Mouse (Mus musculus) midbrain, embryonic 12.5 days (tissue): ENCODE measurements around the gene Adam4. TPM values are rescaled to one million over a fixed set of nuclear protein-coding genes. Genes with fewer than 3 reads are reported as not detected.
"Not testable (repeated sequence)": the region's sequence is repeated elsewhere in the genome, so short reads cannot be mapped to it uniquely, and the experiment has no call there.

ENCODE experiments used
- ATAC-seq: fragments of 200-750 bp; cut with Nextera tagmentation; 2 replicates; pipeline ENCODE4 v1.8.0; 2017; ENCODE audit warnings: low read depth, moderate TSS enrichment, moderate library complexity; ENCODE audit not compliant: low FRiP score
- H3K27ac ChIP-seq: fragments of 300-500 bp; sonication (generic); replicated peaks from 2 replicates; pipeline ENCODE4 v1.5.1; 2016; ENCODE audit warnings: mild to moderate bottlenecking
- H3K27me3 ChIP-seq: fragments of 300-500 bp; sonication (generic); 2 replicates; pipeline ENCODE4 v1.6.1; 2016; ENCODE audit warnings: mild to moderate bottlenecking
- H3K36me3 ChIP-seq: fragments of 300-500 bp; sonication (generic); 2 replicates; pipeline ENCODE4 v1.6.1; 2016
- H3K4me1 ChIP-seq: fragments of 300-500 bp; sonication (generic); 2 replicates; pipeline ENCODE4 v1.6.1; 2016
- H3K4me2 ChIP-seq: fragments of 300-500 bp; sonication (generic); replicated peaks from 2 replicates; pipeline ENCODE4 v1.6.1; 2016; ENCODE audit warnings: mild to moderate bottlenecking, moderate library complexity
- H3K4me3 ChIP-seq: fragments of 300-500 bp; sonication (generic); 2 replicates; pipeline ENCODE4 v1.5.1; 2016; ENCODE audit warnings: mild to moderate bottlenecking
- H3K9ac ChIP-seq: fragments of 300-500 bp; sonication (generic); replicated peaks from 2 replicates; pipeline ENCODE4 v1.6.1; 2016; ENCODE audit warnings: mild to moderate bottlenecking, moderate library complexity
- H3K9me3 ChIP-seq: fragments of 300-500 bp; sonication (generic); 2 replicates; pipeline ENCODE4 v1.6.1; 2016; ENCODE audit warnings: mild to moderate bottlenecking
- WGBS: fragments of 180-500 bp; shearing (Covaris S2); methylation state at CpG from one replicate; pipeline ENCODE4 v1.1.7; 2016; 5-methylcytosine and 5-hydroxymethylcytosine counted together
- polyA plus RNA-seq: library from polyadenylated mRNA; unstranded; fragments of >200 nt; fragmentation: Nextera tagmentation; extraction: Ambion mirVana; gene quantifications from 2 replicates; pipeline ENCODE4 v1.2.1, GENCODE M21; 2016

The Adam4 gene
- polyA plus RNA-seq, result 0.56 and 0.80 TPM in 2 replicates

DNA sequence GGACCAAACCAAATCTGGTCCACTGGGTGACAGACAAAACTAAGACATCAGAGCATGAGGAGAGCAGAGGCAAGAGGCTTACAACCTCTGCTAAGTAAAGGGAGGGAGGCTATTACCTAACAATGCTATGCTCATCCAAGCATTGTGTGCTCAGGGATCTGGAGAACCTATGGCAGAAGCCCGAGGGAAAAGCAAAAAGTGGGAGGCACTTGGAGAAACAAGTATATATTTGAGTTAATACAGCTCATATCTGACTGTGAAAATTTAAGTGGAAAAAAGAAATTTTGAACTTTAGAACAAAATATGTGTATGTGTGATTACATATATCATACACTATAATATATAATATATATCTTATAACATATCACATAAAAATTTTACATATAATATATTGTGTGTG, at the start of gene Adam4:
Gene Adam4, minus strand, starts transcription at position 101 of the 400 bp plus-strand sequence.
- ATAC-seq, result no peak
- no peaks in the 10 kb centered on the region; the same call in 1 of the 2 replicates for H3K36me3 ChIP-seq
- 96% methylated on average over 1 of the region's 1 CpGs for WGBS

DNA sequence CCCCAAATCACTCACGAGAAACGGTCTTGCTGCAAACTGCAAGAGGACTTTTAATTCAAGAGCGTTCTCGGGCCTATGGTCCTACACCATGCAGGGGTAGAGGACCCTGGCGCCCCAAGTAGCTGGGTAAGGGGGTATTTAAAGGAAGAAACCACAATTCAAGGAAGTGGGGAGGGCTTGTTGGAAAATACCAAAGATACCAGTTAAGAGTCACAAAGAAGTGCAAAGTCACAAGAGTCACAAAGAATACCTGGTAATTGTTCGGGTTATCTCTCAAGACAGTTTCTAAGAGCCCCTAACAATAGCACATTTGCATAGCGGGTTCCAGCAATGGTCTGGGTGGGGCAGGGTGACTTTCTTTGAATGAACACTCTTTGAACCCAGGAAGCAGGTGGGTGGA, 37.3 kb upstream of the Adam4 start:
- not testable (repeated sequence) for H3K27me3 ChIP-seq, H3K27ac ChIP-seq, H3K9ac ChIP-seq, ATAC-seq, H3K4me2 ChIP-seq, H3K36me3 ChIP-seq, H3K4me3 ChIP-seq, H3K4me1 ChIP-seq
- H3K9me3 ChIP-seq, result peaks cover 10% of the 10 kb centered on the region
- WGBS, result 96% methylated on average over 7 of the region's 7 CpGs

More for the DNA sequence above, at the start of gene Adam4:
- H3K27me3 ChIP-seq, result no peaks in the 10 kb centered on the region
- no peaks in the 10 kb centered on the region for H3K4me1 ChIP-seq
- H3K9ac ChIP-seq, result no peak within 1 kb of the TSS
- peaks cover 20% of the 10 kb centered on the region; the same call in 1 of the 2 replicates for H3K9me3 ChIP-seq
- H3K4me2 ChIP-seq, result no peak within 1 kb of the TSS
- no peak within 1 kb of the TSS for H3K27ac ChIP-seq
- no peak within 1 kb of the TSS for H3K4me3 ChIP-seq

DNA sequence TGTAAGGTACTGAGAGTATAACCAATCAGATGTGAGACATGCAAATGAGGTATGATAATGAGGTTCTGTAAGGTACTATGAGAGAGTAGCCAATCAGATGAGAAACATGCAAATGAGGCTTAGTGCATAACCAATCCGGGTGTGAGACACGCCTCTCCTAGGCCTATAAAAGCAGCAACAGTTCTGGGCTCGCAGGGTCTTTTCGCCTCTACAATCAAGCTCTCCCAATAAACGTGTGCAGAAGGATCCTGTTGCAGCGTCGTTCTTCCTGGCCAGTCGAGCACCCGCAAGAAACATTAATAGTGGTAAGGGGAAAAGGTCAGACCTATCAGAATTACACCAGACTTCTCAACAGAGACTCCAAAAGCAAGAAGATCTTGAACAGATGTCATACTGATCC, 17.2 kb upstream of the Adam4 start:
- 95% methylated on average over 9 of the region's 9 CpGs for WGBS
- H3K27me3 ChIP-seq, result not testable (repeated sequence)

DNA sequence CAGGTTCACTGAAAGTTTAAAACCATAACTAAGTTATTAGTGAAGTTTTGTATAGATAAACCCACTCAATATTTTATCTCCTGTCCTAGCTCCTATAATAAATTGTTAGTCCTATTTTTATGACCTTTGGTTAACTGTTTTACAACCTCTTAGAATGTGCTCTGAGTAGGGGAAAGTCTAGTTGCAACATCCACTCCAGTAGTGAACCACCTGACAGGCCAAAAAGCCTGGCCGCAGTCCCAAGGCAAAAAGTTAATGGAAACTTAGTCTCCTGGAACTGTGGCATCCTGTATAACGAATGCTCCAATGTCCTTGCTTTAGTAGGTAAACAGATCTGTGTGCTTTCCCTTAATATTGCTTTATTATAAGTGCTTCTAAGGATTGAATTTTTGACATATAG, 13.0 kb upstream of the Adam4 start:
- H3K27me3 ChIP-seq, H3K4me2 ChIP-seq, H3K4me3 ChIP-seq, H3K27ac ChIP-seq, H3K36me3 ChIP-seq, H3K9ac ChIP-seq, H3K9me3 ChIP-seq, ATAC-seq, H3K4me1 ChIP-seq: not testable (repeated sequence)
- 93% methylated on average over 2 of the region's 2 CpGs for WGBS

More for the DNA sequence above, 17.2 kb upstream of the Adam4 start:
- not testable (repeated sequence) for ATAC-seq, H3K9ac ChIP-seq, H3K27ac ChIP-seq, H3K9me3 ChIP-seq, H3K4me3 ChIP-seq, H3K4me1 ChIP-seq, H3K36me3 ChIP-seq, H3K4me2 ChIP-seq

DNA sequence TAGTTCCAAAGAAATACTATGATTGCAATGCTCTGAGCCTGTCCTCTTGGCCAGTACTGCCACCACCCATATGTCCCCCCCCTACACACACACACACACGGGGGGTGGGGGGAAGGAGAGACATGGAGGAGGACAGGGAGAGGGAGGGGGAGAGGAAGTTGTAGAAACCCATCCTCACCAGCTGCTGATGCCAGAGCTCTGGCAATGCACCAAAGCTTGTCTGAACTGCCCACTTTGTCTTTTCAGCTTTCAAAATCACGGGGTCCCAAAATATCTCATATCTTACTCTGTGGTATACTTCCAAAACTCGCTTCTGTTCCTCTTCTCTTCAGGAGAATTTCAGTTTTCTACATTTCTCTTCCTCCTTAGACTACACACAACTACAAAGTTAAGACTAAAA, 8.5 kb downstream of the Adam4 start:
- no peaks in the 10 kb centered on the region for H3K27me3 ChIP-seq
- no peaks in the 10 kb centered on the region for H3K9me3 ChIP-seq
- no peaks in the 10 kb centered on the region for H3K4me1 ChIP-seq
- ATAC-seq, result no peak
- no peak overlapping the region for H3K4me3 ChIP-seq
- H3K27ac ChIP-seq, result no peak overlapping the region
- no peak overlapping the region for H3K4me2 ChIP-seq
- no peak overlapping the region for H3K9ac ChIP-seq
- WGBS, result 80% methylated on average over 3 of the region's 3 CpGs
- no peaks in the 10 kb centered on the region for H3K36me3 ChIP-seq

DNA sequence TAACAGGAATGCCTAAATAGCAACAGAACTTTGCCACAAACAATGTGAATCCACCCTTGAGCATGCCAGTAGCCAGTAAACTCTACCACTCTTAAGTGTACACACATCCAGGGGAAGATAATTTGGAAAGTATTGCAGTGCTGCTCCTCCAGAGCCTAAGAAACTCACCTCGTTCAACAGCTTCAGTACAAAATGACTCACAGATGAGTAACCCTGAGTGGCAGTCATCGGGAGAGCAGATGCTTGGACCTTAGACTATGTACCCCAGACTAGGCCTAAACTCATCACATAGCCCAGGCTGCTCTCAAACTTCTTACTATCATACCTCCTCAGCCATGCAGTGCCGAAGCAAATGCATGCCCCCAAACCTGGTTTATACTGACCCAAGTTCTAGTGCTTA, 12.8 kb downstream of the Adam4 start:
- ATAC-seq, result no peak
- Histone ChIP-seq H3K36me3 (no peaks in the 10 kb centered on the region), H3K4me2 (no peak overlapping the region), H3K4me1 (no peaks in the 10 kb centered on the region), H3K27me3 (no peaks in the 10 kb centered on the region), H3K9me3 (no peaks in the 10 kb centered on the region), H3K4me3 (no peak overlapping the region), H3K27ac (no peak overlapping the region), H3K9ac (no peak overlapping the region)
- 91% methylated on average over 3 of the region's 3 CpGs for WGBS

DNA sequence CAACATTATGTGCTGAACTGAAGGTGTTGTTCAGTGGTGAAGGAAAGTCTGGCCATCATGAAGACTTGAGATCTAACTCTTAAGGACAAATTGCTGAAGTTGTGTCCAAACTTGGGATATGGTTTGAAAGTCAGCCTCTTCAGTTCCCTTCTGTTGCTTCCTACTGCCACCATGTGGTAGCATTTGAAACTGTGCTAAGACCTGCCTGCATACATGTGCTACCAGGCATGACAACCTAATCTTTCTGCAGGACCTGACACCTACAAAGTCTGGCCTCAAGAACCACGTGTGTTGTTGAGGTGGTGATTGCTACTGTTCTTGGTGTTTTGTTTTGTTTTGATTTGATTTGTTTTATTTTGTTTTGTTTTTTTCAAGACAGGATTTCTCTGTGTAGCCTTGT, 19.6 kb downstream of the Adam4 start:
- Histone ChIP-seq H3K4me3 (no peak overlapping the region), H3K9ac (no peak overlapping the region), H3K9me3 (no peaks in the 10 kb centered on the region), H3K4me2 (no peak overlapping the region), H3K4me1 (no peaks in the 10 kb centered on the region), H3K36me3 (no peaks in the 10 kb centered on the region), H3K27me3 (no peaks in the 10 kb centered on the region), H3K27ac (no peak overlapping the region)
- ATAC-seq, result no peak; the same call in 1 of the 2 replicates
- 9% methylated on average over 1 of the region's 1 CpGs for WGBS

DNA sequence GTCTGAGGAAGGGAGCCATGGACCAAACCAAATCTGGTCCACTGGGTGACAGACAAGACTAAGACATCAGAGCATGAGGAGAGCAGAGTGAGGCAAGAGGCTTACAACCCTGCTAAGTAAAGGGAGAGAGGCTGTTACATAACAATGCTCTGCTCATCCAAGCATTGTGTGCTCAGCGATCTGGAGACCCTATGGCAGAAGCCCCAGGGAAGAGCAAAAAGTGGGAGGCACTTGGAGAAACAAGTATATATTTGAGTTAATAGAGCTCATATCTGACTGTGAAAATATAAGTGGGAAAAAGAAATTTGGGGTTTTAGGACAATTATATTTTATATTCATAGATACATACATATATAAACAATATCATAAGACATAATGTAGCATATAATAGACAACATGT, 42.4 kb downstream of the Adam4 start, which contains the start of gene Gm4787:
Gene Gm4787, minus strand, starts transcription at position 101 of the 400 bp plus-strand sequence.
- not testable (repeated sequence) for H3K27me3 ChIP-seq, H3K9ac ChIP-seq, ATAC-seq, H3K4me1 ChIP-seq, H3K4me2 ChIP-seq, H3K4me3 ChIP-seq, H3K9me3 ChIP-seq, H3K36me3 ChIP-seq, H3K27ac ChIP-seq
- WGBS, result 68% methylated on average over 1 of the region's 1 CpGs

Other genes starting within 250 kb of the Adam4 start
- gene Slc8a3, start 88.8 kb downstream of the Adam4 start, polyA plus RNA-seq, result 1.8 and 2.6 TPM in 2 replicates
- gene Gm4787, start 42.5 kb downstream of the Adam4 start, polyA plus RNA-seq, result 0.26 and 0.50 TPM in 2 replicates
- 133 and 143 TPM in 2 replicates for gene Cox16, start 63.2 kb upstream of the Adam4 start, polyA plus RNA-seq
- gene Gm20498, start 111.0 kb upstream of the Adam4 start, polyA plus RNA-seq, result 26.2 and 34.3 TPM in 2 replicates
- gene Synj2bp, start 111.0 kb upstream of the Adam4 start, polyA plus RNA-seq, result 35.1 and 36.1 TPM in 2 replicates
- gene Adam21, start 146.5 kb upstream of the Adam4 start, polyA plus RNA-seq, result 0.52 and 0.56 TPM in 2 replicates
- gene Med6, start 173.1 kb upstream of the Adam4 start, polyA plus RNA-seq, result 65.2 and 67.0 TPM in 2 replicates
- 3.5 and 5.2 TPM in 2 replicates for gene Ttc9, start 209.3 kb upstream of the Adam4 start, polyA plus RNA-seq